23 mouse cellular contexts compared by ENCODE assay signal in genomic region chr13:53024285-53024684, GRCm38 (mm10). TPM values are rescaled to one million over a fixed set of nuclear protein-coding genes. Genes with fewer than 3 reads are reported as not detected.
DNase-seq lines count a peak whose midpoint lies in the region; ATAC-seq and TF ChIP-seq lines count a peak whose summit lies in the region.
"Had no signal": no experiment of that assay in that cellular context is flagged by ENCODE, and none has a peak within 500 bp of the region (broad histone marks: within the 10 kb centered on the region; RNA-seq: fewer than 3 reads in every experiment).

No protein-coding gene starts in this region.

- no peaks in the 10 kb centered on the region for H3K27me3 ChIP-seq in limb, embryonic 11.5 days (ENCODE audit: control insufficient read depth, insufficient read depth, low read length)
- no peaks in the 10 kb centered on the region for H3K27me3 ChIP-seq in limb, embryonic 10.5 days (ENCODE audit: low read depth, poor library complexity, severe bottlenecking)
- H3K27me3 ChIP-seq in stomach, postnatal 0 days (ENCODE audit: control insufficient read depth, insufficient read depth, low read length) = no peaks in the 10 kb centered on the region
- H3K27me3 ChIP-seq: embryonic facial prominence, embryonic 13.5 days; heart, embryonic 12.5 days; hindbrain, embryonic 12.5 days had no signal

- H3K4me2 ChIP-seq in limb, embryonic 11.5 days (ENCODE audit: low read depth, severe bottlenecking) = no peak overlapping the region
- no peak overlapping the region for H3K4me2 ChIP-seq in stomach, postnatal 0 days (replicated peaks; ENCODE audit: low read depth)
- H3K4me2 ChIP-seq: embryonic facial prominence, embryonic 13.5 days; heart, embryonic 12.5 days; hindbrain, embryonic 12.5 days; liver, embryonic 11.5 days; lung, embryonic 14.5 days had no signal

- H3K4me3 ChIP-seq in limb, embryonic 11.5 days (ENCODE audit: low read depth, low read length) = no peak overlapping the region
- no peak overlapping the region for H3K4me3 ChIP-seq in limb, embryonic 10.5 days
- H3K4me3 ChIP-seq in stomach, postnatal 0 days (ENCODE audit: low read depth, low read length) = no peak overlapping the region
- H3K4me3 ChIP-seq: embryonic facial prominence, embryonic 13.5 days; heart, embryonic 12.5 days; hindbrain, embryonic 12.5 days; left cerebral cortex, adult 2 months; midbrain, embryonic 10.5 days had no signal

- no peaks in the 10 kb centered on the region for H3K36me3 ChIP-seq in limb, embryonic 11.5 days (ENCODE audit: control insufficient read depth, insufficient read depth, low read length)
- no peaks in the 10 kb centered on the region for H3K36me3 ChIP-seq in limb, embryonic 10.5 days
- H3K36me3 ChIP-seq in stomach, postnatal 0 days (ENCODE audit: control insufficient read depth, insufficient read depth, low read length) = no peaks in the 10 kb centered on the region
- H3K36me3 ChIP-seq: embryonic facial prominence, embryonic 13.5 days; heart, embryonic 12.5 days; hindbrain, embryonic 12.5 days; midbrain, embryonic 10.5 days had no signal

- 54% methylated on average over 6 of the region's 6 CpGs for WGBS in limb, embryonic 11.5 days
- 54% methylated on average over 6 of the region's 6 CpGs for WGBS in limb, embryonic 10.5 days
- WGBS in stomach, postnatal 0 days = 37% methylated on average over 6 of the region's 6 CpGs

- DNase-seq in limb, embryonic 11.5 days (ENCODE audit: low spot score) = no peak
- no peak for DNase-seq in limb, embryonic 10.5 days (ENCODE audit: low spot score)
- DNase-seq in ES-CJ7 (ENCODE audit: low read depth, low spot score) = peak; percentile 17
- no peak for DNase-seq in stomach, postnatal 0 days (ENCODE audit: low spot score)
- DNase-seq in lung, adult 18-20 months = no peak
- DNase-seq in right cerebral cortex, adult 2 months (ENCODE audit: low spot score in 2 of 2) = no peak
- DNase-seq: adrenal gland, adult 8-10 months; cerebellum, adult 8-10 months; gastrocnemius, postnatal 14 days; kidney, adult 8-10 months; kidney, postnatal 14 days; left cerebral cortex, postnatal 4 days; lung, embryonic 14.5 days; lung, postnatal 36 days; thymus, adult 2 months had no signal

- no peak for TF ChIP-seq EP300 in stomach, postnatal 0 days (optimal IDR thresholded peaks at IDR 0.05)

- ATAC-seq in limb, embryonic 11.5 days (ENCODE audit: insufficient number of reproducible peaks, low FRiP score, low TSS enrichment, low read depth) = no peak
- peak; percentile 80 to 81 for ATAC-seq in hematopoietic stem cell, adult 5-6 weeks (replicated peaks in 1 of 2; ENCODE audit: insufficient read depth in 1 of 2, low FRiP score in 2 of 2, low TSS enrichment in 1 of 2, low read depth in 1 of 2, poor library complexity in 2 of 2, severe bottlenecking in 2 of 2)
- ATAC-seq in stomach, postnatal 0 days (ENCODE audit: low FRiP score, low TSS enrichment) = peak; percentile 12; the same call in 1 of the 2 replicates
- ATAC-seq: forebrain, embryonic 14.5 days had no signal

- H3K4me1 ChIP-seq in limb, embryonic 11.5 days (ENCODE audit: control insufficient read depth, insufficient read depth, low read length) = 0 out of 2 replicates have a peak, but pooled peaks cover 2% of the 10 kb centered on the region
- no peaks in the 10 kb centered on the region for H3K4me1 ChIP-seq in limb, embryonic 10.5 days
- H3K4me1 ChIP-seq in stomach, postnatal 0 days (replicated peaks; ENCODE audit: control insufficient read depth, insufficient read depth) = no peaks in the 10 kb centered on the region
- H3K4me1 ChIP-seq: embryonic facial prominence, embryonic 13.5 days; hindbrain, embryonic 12.5 days; midbrain, embryonic 10.5 days had no signal

- H3K9me3 ChIP-seq in limb, embryonic 11.5 days (ENCODE audit: control insufficient read depth, low read length) = no peaks in the 10 kb centered on the region
- H3K9me3 ChIP-seq in limb, embryonic 10.5 days (replicated peaks) = no peaks in the 10 kb centered on the region
- no peaks in the 10 kb centered on the region for H3K9me3 ChIP-seq in stomach, postnatal 0 days (ENCODE audit: control insufficient read depth, low read length)
- H3K9me3 ChIP-seq: embryonic facial prominence, embryonic 13.5 days; hindbrain, embryonic 12.5 days; midbrain, embryonic 10.5 days had no signal

- H3K9ac ChIP-seq in limb, embryonic 11.5 days (ENCODE audit: low read length) = peak overlapping the region; percentile 17; the same call in 1 of the 2 replicates
- no peak overlapping the region for H3K9ac ChIP-seq in stomach, postnatal 0 days (ENCODE audit: low read length)
- H3K9ac ChIP-seq: embryonic facial prominence, embryonic 13.5 days; heart, embryonic 12.5 days; hindbrain, embryonic 12.5 days; lung, embryonic 14.5 days had no signal

- no peak for TF ChIP-seq CTCF in stomach, postnatal 0 days (IDR thresholded peaks at IDR 0.05; ENCODE audit: low read depth)

- no peak overlapping the region for H3K27ac ChIP-seq in limb, embryonic 11.5 days (replicated peaks; ENCODE audit: low read depth, low read length)
- no peak overlapping the region for H3K27ac ChIP-seq in limb, embryonic 10.5 days
- no peak overlapping the region for H3K27ac ChIP-seq in stomach, postnatal 0 days (replicated peaks)
- H3K27ac ChIP-seq: embryonic facial prominence, embryonic 13.5 days; hindbrain, embryonic 12.5 days; left cerebral cortex, adult 2 months; midbrain, embryonic 10.5 days had no signal

RNA-seq across cellular contexts. Expression of gene Nfil3, which starts 43.4 kb away (rescaled TPM):
- polyA plus RNA-seq in limb, embryonic 11.5 days (2014; fragmentation: Nextera tagmentation; extraction: Ambion mirVana) = 29.4 and 31.3 TPM in 2 replicates
- polyA plus RNA-seq in limb, embryonic 10.5 days (2016; fragmentation: Nextera tagmentation; extraction: Ambion mirVana) = 34.9 and 43.0 TPM in 2 replicates
- 10.1 and 11.2 TPM in 2 replicates for total RNA-seq in hematopoietic stem cell, adult 5-6 weeks (2017)
- 14.4 and 16.4 TPM in 2 replicates for polyA plus RNA-seq in stomach, postnatal 0 days (2015; fragmentation: Nextera tagmentation; extraction: Ambion mirVana)
